Mouse (Mus musculus) heart, embryonic 14.5 days (tissue): ENCODE results near the gene Fosl1. TPM values are rescaled to one million over a fixed set of nuclear protein-coding genes. Genes with fewer than 3 reads are reported as not detected.

Experiments
- ATAC-seq: fragments of 200-750 bp; cut with Nextera tagmentation; 2 replicates; pipeline ENCODE4 v1.8.0; 2017; ENCODE audit warnings: low read depth, moderate TSS enrichment; ENCODE audit not compliant: insufficient number of reproducible peaks, insufficient read depth, low FRiP score
- H3K27ac ChIP-seq, 2 experiments: fragments of 200-500 bp in 1 of 2; fragments of 300-500 bp in 1 of 2; sonication (generic) in 1 of 2; replicated peaks in 1 of 2; 2 replicates each; pipeline ENCODE4 v1.5.1; 2012 to 2014; ENCODE audit warnings: low read depth in 2 of 2, low read length in 2 of 2, control low read depth in 1 of 2, mild to moderate bottlenecking in 1 of 2, mixed read lengths in 1 of 2; ENCODE audit not compliant: control insufficient read depth in 1 of 2, insufficient read depth in 1 of 2
- H3K27me3 ChIP-seq: fragments of 300-500 bp; sonication (generic); 2 replicates; pipeline ENCODE4 v1.6.1; 2014; ENCODE audit warnings: mild to moderate bottlenecking, low read length, control low read depth; ENCODE audit not compliant: control insufficient read depth, insufficient read depth
- H3K36me3 ChIP-seq: fragments of 300-500 bp; sonication (generic); 2 replicates; pipeline ENCODE4 v1.6.1; 2014; ENCODE audit warnings: mild to moderate bottlenecking, control low read depth, low read length, mixed read lengths; ENCODE audit not compliant: control insufficient read depth, insufficient read depth
- H3K4me1 ChIP-seq, 2 experiments: fragments of 200-500 bp in 1 of 2; fragments of 300-500 bp in 1 of 2; sonication (generic) in 1 of 2; 2 replicates each; pipeline ENCODE4 v1.6.1; 2012 to 2014; ENCODE audit warnings: low read length in 2 of 2, control low read depth in 1 of 2, mixed read lengths in 1 of 2; ENCODE audit not compliant: control insufficient read depth in 2 of 2, insufficient read depth in 2 of 2
- H3K4me2 ChIP-seq: fragments of 300-500 bp; sonication (generic); 2 replicates; pipeline ENCODE4 v1.6.1; 2014; ENCODE audit warnings: mild to moderate bottlenecking, low read length
- H3K4me3 ChIP-seq, 2 experiments: fragments of 200-500 bp in 1 of 2; fragments of 300-500 bp in 1 of 2; sonication (generic) in 1 of 2; 2 replicates each; pipeline ENCODE4 v1.5.1; 2012 to 2014; ENCODE audit warnings: low read length in 2 of 2, mild to moderate bottlenecking in 2 of 2, control low read depth in 1 of 2, low read depth in 1 of 2, moderate library complexity in 1 of 2; ENCODE audit not compliant: control insufficient read depth in 1 of 2, insufficient read depth in 1 of 2
- H3K9ac ChIP-seq: fragments of 300-500 bp; sonication (generic); 2 replicates; pipeline ENCODE4 v1.6.1; 2014; ENCODE audit warnings: mild to moderate bottlenecking, low read length
- H3K9me3 ChIP-seq: fragments of 300-500 bp; sonication (generic); 2 replicates; pipeline ENCODE4 v1.6.1; 2016; ENCODE audit warnings: low read length, control low read depth; ENCODE audit not compliant: control insufficient read depth
- whole genome bisulfite sequencing: fragments of 180-500 bp; shearing (Covaris S2); extraction: QIAGEN DNeasy Blood & Tissue Kit; methylation state at CpG from one replicate; pipeline ENCODE4 v1.1.7; 2014; 5-methylcytosine and 5-hydroxymethylcytosine counted together
- polyA plus RNA-seq: library from polyadenylated mRNA; unstranded; fragments of >200 nt; fragmentation: Nextera tagmentation; extraction: Ambion mirVana; gene quantifications from 2 replicates; pipeline ENCODE4 v1.2.1, GENCODE M21; 2014

Gene Fosl1
- polyA plus RNA-seq, 1 experiment from 2014 or later, result not detected

DNA sequence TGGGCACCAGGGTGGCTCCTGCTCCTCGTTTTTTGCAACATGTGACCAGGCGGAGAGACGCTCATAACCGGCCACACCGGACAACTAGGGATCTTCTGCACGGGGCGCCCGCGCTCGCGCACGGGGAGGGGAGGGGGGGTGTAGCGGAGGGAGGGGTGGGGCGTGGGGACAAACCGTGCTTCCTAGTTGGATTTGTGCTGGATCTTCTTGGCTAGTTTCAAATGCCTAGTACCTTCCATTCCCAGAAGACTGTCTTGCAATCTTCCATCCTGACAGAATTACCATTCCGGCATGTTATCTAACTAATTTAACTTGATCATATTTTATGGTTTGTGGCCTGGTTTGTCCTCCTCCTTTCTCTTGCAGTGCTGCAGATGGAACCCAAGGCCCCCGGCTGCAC lies 56.3 kb downstream of the Fosl1 start, which contains the start of gene 1700020D05Rik:
Gene 1700020D05Rik (minus strand): TSS at position 101 of the 400 bp plus-strand sequence.
- WGBS, result 54% methylated on average over 17 of the region's 17 CpGs
- ATAC-seq, result no peak
- H3K36me3 ChIP-seq, result peaks cover 12% of the 10 kb centered on the region; the same call in 1 of the 2 replicates

More for the DNA sequence above, 56.3 kb downstream of the Fosl1 start, which contains the start of gene 1700020D05Rik:
- no peak within 1 kb of the TSS for H3K27ac ChIP-seq
- no peak within 1 kb of the TSS for H3K4me2 ChIP-seq
- H3K4me3 ChIP-seq, result no peak within 1 kb of the TSS
- no peaks in the 10 kb centered on the region for H3K9me3 ChIP-seq
- no peaks in the 10 kb centered on the region for H3K4me1 ChIP-seq
- no peak within 1 kb of the TSS for H3K9ac ChIP-seq
- H3K27me3 ChIP-seq, result no peaks in the 10 kb centered on the region

Other genes with a start within 250 kb of the Fosl1 start
- 20.9 TPM in 2 replicates for gene Pacs1, start 174.4 kb upstream of the Fosl1 start, polyA plus RNA-seq
- gene Sf3b2, start 152.1 kb upstream of the Fosl1 start, polyA plus RNA-seq, result 201 and 208 TPM in 2 replicates
- 6.4 and 6.7 TPM in 2 replicates for gene Gal3st3, start 149.2 kb upstream of the Fosl1 start, polyA plus RNA-seq
- gene Catsper1, start 111.8 kb upstream of the Fosl1 start, polyA plus RNA-seq, result not detected in 2 replicates
- 0.92 and 0.95 TPM in 2 replicates for gene Cst6, start 98.0 kb upstream of the Fosl1 start, polyA plus RNA-seq
- 37.4 and 42.1 TPM in 2 replicates for gene Eif1ad, start 80.8 kb upstream of the Fosl1 start, polyA plus RNA-seq
- 453 and 486 TPM in 2 replicates for gene Banf1, start 80.4 kb upstream of the Fosl1 start, polyA plus RNA-seq
- 39.5 and 39.6 TPM in 2 replicates for gene Sart1, start 58.8 kb upstream of the Fosl1 start, polyA plus RNA-seq
- 1.6 and 3.0 TPM in 2 replicates for gene Tsga10ip, start 45.0 kb upstream of the Fosl1 start, polyA plus RNA-seq
- 154 and 178 TPM in 2 replicates for gene Drap1, start 22.6 kb upstream of the Fosl1 start, polyA plus RNA-seq
- gene AI837181, start 22.4 kb upstream of the Fosl1 start, polyA plus RNA-seq, result 23.7 and 35.0 TPM in 2 replicates
- 9.0 and 10.4 TPM in 2 replicates for gene Ccdc85b, start 10.3 kb downstream of the Fosl1 start, polyA plus RNA-seq
- 101 and 120 TPM in 2 replicates for gene Fibp, start 13.1 kb downstream of the Fosl1 start, polyA plus RNA-seq
- gene Ctsw, start 21.0 kb downstream of the Fosl1 start, polyA plus RNA-seq, result 0.84 and 1.4 TPM in 2 replicates
- gene Efemp2, start 26.4 kb downstream of the Fosl1 start, polyA plus RNA-seq, result 60.8 and 68.9 TPM in 2 replicates
- gene Mus81, start 40.9 kb downstream of the Fosl1 start, polyA plus RNA-seq, result 36.6 and 37.5 TPM in 2 replicates
- gene Cfl1, start 42.9 kb downstream of the Fosl1 start, polyA plus RNA-seq, result 1,876 and 1,886 TPM in 2 replicates
- gene 1700020D05Rik, start 56.2 kb downstream of the Fosl1 start, polyA plus RNA-seq, result 0.20 TPM in 2 replicates
- 16.5 and 17.9 TPM in 2 replicates for gene Snx32, start 63.0 kb downstream of the Fosl1 start, polyA plus RNA-seq
- 0.09 TPM in 1 of 2 replicates, not detected in the other for gene Ovol1, start 113.1 kb downstream of the Fosl1 start, polyA plus RNA-seq
- gene Ap5b1, start 120.5 kb downstream of the Fosl1 start, polyA plus RNA-seq, result 2.5 and 3.0 TPM in 2 replicates
- gene Rnaseh2c, start 154.3 kb downstream of the Fosl1 start, polyA plus RNA-seq, result 68.8 and 78.5 TPM in 2 replicates
- 19.7 and 20.0 TPM in 2 replicates for gene Kat5, start 162.7 kb downstream of the Fosl1 start, polyA plus RNA-seq
- 35.1 and 36.9 TPM in 2 replicates for gene Rela, start 189.9 kb downstream of the Fosl1 start, polyA plus RNA-seq
- 16.7 and 17.2 TPM in 2 replicates for gene Sipa1, start 216.2 kb downstream of the Fosl1 start, polyA plus RNA-seq
- gene Map3k11, start 241.2 kb downstream of the Fosl1 start, polyA plus RNA-seq, result 16.7 and 22.4 TPM in 2 replicates
- 15.3 and 17.3 TPM in 2 replicates for gene Pcnx3, start 241.4 kb downstream of the Fosl1 start, polyA plus RNA-seq